Mouse (Mus musculus) B cell, adult 2 months (primary cell): ENCODE measurements around the gene Prss8.
A peak's percentile ranks its signal among the peaks of the same experiment; 100 is the strongest.
"Not testable (repeated sequence)": the region's sequence is repeated elsewhere in the genome, so short reads cannot be mapped to it uniquely, and the experiment has no call there.

ENCODE experiments used
- DNase-seq, 2 experiments: peaks; one replicate each; pipeline ENCODE4 v3.0.0; 2022

The Prss8 gene

DNA sequence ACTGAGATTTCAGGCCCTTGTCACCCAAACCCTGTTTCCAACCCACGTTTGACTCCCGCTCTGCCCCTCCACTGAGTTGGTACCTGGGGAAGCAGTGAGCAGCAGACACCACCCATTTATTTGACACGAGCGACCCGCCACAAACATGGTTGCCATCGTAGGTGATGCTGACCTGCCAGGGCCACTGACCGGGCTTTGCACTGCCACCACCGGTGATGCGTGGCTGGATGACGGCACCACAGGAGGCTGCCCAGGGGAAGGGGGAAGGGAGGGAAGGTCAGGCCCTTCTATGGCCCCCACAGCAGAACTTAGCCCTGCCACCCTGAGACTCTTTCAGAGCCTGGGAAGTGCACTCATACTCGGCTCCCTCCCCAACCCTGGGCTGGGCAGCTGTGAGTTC is 2.2 kb downstream of the Prss8 start:
- no peak for DNase-seq

DNA sequence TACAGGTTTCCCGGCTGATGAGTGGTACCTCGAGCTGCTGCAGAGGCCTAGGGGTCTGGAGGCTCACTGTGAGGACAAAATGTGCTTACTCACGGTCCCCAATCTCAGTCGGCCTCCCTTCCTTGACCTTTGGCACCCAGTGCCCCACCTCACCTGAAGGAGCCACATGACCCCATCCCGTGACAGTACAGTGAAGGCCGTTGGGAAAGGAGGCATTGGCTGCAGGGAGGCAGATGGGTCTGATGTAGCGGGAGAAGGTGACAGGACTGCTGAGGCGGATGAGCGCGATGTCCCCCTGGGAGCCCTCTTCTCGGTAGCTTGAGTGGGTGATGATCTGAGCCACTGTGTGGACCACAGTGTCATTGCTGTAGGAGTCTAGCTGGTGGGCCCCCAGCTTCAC is 3.1 kb downstream of the Prss8 start:
- no peak for DNase-seq

DNA sequence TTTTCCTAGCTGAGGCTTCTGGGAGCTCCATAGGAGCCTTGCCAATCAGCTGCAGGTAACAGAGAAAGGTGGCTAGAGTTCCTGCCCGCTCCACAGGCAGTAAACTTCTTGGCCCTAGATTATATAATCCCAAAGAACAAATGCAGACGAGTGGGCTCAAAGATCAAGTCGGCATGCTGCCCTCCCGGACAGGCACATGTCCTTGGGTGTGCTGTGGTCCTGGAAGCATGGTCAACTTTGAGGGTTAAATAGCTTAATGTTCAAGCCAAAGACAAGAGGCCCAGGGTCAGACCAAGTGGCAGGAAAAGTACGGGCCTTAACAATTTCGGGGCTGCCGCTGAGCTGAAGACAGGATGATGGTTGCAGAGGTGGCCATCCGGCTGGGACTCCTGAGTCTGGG is 3.8 kb downstream of the Prss8 start:
- DNase-seq, result no peak

DNA sequence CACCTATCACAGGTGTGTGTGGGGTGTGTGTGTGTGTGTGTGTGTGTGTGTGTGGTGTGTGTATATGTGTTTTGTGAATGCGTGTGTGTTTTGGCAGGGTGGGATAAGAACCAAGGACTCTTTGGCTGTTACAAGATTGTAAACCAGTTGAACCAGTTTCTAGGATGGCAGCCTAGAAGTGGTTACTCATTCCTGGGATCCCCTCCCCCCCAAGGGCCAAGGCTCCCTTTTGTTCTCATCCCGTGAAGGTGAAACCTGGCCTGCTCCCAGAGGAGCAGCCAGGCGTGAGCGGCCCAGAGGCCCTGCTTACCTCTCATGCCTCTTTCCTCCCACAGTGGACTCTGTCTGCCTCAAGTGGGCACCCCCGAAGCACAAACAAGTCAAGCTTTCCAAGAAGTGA is 4.7 kb downstream of the Prss8 start:
- DNase-seq, result no peak

DNA sequence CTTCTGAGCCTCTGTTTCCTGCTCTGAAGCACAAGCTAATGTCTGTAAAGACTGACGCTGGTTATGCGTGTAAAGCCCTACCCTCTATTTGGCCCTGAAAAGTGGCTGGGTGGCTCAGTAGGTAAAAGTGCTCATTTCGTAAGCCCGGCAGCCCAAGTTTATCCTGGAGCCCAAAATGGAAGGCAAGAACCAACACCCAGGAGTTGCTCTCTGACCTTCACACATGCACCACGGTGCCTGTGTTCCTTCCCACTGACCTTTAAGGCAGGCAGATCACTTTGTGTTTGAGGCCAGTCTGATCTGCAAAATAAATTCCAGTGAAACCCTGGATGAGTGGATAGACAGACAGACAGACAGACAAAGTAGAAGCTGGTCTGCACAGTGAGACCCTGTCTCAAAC is 6.2 kb downstream of the Prss8 start:
- no peak for DNase-seq

DNA sequence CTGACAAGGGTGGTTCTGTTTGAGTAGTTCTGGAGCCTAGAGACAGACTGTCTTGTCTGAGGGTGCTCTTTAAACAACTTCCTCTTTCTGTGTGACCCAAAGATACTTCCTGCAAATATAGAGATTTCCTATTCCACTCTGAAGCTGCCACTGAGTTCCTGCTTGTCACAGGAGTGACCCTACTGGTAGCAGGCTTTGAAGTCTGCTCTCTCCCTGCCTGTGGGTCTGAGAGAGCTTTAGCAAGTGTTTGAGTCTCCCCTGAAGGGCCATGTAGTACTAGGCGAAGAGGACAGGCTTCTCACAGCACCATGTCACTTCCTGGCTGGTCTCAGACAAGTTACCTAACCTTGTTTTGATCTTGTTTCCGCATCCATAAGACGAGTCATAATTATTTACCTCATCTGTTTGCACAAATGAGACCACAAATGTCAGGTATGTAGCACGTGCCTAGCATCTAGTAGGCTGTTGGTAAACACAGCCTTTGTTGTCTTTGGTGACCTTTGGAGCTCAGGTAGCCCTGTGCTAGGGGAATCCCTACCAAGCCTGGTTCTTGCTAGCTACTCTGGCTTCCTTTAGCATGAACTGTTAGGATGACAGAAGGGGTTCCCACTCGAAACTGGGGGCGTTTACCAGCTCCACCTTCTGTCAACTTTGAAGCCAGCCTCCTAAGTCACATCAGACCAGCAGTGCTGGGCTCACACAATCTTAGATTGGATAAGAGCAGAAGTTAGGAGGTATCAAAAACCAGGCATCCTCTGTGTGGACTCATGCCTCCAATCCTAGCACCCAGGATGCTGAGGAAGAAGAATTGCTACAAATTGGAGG is 7.2 kb downstream of the Prss8 start:
- DNase-seq, result peak; percentile 68 to 69

DNA sequence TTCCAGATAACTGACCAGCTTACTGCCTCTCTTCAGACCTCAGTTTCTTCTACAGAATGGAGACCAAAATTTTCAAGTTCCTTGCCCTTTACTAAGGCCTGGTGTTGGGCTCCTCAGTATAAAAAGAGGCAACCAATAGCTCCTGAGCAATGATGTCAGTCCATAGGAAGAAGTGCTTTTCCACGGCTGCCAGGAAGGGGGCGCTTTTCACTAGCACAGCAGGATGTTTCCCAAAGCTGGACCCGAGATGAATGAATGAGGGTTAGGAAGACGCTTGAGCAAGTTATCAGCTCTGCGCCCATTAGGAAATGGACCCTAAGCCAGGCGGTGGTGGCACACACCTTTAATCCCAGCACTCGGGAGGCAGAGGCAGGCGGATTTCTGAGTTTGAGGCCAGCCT is 8.4 kb downstream of the Prss8 start:
- peak in 1 of 2 experiments; percentile 11 for DNase-seq

DNA sequence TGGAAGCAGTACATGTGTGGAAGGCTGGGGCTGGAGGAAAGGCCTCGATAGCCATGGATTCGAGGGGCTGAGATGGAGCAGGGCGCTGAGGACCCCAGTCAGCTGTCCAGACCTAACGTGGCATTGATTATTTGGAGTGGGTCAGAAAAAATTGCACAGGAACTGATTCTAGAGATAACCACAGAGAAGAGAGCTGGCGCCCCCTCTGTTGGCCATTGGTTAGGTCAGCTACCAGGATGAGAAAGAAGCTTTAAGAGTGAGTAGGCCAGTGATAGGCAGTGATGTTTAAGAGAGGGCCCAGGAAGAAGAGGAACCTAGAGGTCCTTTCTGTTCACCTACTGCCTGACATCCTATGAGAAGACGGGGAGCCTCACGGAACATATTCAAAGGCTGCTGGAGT is 10.6 kb downstream of the Prss8 start:
- DNase-seq, result peak; percentile 53 to 58

DNA sequence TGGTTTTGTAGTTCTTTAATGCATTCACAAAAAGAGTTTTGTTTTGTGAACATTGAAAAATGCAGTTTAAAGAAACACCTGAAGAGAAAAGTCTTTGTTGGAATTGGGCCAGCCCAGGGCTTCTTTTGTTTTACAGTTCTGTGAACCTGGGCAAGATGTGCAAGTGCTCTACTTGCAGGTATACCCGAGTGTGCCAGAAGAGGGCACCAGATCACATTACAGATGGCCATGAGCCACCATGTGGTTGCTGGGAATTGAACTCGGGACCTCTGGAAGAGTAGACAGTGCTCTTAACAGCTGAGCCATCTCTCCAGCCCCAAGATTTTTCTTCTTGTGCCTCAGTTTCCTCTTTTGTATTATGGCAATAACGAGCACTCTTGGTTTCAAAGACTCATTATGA is 11.7 kb downstream of the Prss8 start:
- DNase-seq, result peak; percentile 72 to 75

DNA sequence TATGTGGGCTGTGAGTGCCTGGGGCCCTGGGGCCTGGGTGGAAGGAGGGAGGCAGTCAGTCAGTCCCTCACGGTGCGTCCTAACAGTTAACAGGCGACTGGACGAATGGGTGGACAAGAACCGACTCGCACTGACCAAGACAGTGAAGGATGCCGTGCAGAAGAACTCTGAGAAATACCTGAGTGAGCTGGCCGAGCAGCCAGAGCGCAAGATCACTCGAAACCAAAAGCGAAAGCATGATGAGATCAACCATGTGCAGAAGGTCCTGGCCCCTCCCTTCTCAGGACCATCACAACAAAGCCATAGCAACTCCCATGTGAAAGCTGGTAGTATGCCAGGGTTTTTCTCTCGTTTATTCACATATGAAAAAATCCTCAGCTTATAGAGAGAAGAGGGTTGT is 14.6 kb downstream of the Prss8 start:
- DNase-seq, result no peak

DNA sequence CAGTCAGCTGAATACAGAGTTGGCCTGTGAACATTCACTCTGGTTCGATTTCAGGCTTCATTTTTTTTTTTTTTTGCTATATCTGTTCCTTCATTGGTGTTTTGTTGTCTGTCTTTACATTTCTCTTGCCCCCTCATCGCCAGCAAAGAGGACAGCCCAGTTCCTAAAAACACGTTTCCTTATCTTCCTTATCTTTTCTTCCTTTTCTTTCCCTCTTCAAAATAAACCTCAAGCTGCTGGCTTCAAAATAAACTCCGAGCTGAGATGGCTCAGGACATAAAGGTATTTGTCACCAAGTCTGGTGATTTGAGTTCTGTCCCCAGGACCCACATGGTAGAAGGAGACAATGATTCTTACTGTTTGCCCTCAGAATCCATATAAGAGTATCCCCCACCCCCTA is 17.0 kb downstream of the Prss8 start:
- no peak for DNase-seq

DNA sequence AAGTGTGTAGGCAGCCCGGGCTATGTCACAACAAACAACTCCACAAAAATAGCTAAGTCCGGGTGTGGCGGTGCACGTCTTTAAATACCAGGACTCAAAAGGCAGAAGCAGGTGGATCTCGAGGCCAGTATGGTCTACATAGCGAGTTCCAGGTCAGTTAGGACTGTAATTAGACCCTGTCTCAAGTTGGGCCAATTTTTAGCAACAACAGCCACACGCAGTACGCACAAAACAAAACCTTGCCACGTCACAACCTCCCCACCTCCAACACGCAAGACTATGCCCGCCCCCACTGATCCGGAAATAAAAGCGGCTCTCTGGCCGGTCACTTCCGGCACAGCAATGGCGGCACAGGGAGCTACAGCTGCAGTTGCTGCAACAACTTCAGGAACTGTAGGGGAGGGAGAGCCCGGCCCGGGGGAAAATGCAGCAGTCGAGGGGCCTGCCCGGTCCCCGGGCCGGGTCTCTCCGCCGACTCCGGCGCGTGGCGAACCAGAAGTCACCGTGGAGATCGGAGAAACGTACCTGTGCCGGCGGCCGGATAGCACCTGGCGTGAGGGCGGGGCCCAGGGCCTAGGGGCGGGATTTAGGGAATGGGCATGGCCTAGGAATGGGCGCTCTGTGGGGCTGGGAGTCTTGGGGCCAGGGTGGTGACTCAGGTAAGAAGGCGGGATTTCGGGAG is 17.6 kb downstream of the Prss8 start, which contains the start of gene Kat8:
TSS of gene Kat8 (plus strand) at position 327 of the 682 bp plus-strand sequence.
- peak; percentile 89 to 91 for DNase-seq

DNA sequence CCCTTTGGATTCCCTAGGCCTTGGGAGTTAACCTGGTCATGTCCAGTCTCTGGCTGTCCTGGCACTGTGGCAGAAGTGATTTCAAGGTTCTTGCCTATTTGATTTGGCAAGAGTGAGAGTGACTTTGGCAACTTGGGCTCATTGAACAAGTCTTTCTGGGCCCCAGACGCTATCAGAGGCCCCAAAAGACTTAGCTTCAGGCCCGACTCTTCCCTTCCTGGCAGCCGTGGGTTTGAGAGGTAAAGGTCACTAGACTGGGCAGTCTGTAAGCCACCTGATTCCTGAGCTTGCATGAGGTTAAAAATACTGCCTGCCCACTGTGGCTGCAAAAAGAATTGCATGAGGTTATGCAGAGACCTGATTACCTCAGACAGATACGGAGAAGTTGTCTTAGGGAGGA is 21.2 kb downstream of the Prss8 start:
- DNase-seq, result no peak

DNA sequence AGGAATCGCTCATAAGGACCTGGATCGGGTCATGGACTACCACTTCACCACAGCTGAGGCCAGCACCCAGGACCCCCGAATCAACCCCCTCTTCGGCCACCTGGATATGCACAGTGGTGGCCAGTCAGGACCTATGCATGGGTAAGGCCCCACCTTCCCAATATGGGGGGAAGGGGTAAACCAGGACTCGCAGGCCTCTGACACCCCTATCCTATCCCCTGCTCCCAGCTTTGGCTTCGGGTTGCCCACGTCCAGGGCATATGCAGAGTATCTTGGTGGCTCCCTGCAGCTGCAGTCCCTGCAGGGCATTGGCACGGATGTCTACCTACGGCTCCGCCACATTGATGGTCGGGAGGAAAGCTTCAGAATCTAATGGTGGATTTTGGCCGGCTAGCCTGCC is 22.0 kb downstream of the Prss8 start:
- no peak for DNase-seq

DNA sequence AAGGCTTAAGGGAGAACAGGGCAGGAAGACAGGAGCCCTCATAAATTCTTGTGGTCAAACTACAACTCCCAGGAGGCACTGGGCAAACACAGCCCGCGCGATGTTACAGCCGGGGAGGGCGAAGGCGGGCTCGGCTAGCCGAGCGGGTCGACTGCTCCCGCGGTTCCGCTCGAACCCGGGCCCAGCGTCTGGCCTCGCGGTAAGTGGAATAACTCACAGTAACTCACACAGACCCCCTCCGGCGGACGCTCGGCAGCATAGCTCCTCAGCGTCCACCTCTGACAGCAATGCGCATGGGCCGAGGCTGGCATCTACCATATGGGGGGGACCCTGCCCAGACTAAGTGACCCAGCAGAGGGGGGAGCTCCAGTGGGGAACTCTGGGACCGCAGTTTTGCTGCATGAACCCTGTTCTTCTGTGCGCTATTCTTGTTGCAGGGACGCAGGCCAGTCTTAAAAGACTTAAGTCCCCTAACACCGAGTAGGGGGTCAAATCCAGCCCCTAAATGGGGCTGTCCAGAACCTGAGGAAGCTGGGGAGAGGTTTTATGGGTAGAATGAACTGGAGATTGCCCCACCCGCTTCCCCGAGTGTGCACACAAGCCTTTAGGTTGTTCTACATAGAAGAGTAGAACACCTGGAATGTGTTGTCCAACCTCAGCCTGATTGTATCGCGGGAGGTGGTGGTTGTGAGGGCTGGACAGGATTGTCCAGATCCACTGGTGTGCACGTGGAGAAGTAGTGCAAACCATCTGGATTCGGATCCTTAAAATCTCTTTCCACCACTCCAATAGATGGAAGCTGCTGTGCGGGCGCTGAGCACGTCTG is 25.7 kb downstream of the Prss8 start, which contains the start of gene Bckdk:
TSS of gene Bckdk (plus strand) at position 112 of the 826 bp plus-strand sequence.
- DNase-seq, result peak; percentile 70 to 71

DNA sequence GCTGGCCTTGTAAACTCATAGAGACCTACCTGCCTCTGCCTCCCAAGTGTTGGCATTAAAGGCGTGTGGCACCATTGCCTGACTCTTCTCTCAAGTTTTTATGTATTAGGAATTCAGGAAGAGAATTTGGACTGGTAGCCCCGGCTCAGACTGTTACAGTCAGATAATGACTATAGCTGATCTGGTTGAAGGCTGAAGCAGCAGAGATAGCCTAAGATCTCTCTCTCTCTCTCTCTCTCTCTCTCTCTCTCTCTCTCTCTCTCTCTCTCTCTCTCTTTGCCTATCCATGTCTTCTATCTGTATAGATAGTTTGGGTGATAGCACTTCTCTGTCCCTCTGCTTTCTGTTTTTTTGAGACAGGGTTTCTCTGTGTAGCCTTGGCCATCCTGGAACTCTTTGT is 28.1 kb downstream of the Prss8 start:
- no peak for DNase-seq

DNA sequence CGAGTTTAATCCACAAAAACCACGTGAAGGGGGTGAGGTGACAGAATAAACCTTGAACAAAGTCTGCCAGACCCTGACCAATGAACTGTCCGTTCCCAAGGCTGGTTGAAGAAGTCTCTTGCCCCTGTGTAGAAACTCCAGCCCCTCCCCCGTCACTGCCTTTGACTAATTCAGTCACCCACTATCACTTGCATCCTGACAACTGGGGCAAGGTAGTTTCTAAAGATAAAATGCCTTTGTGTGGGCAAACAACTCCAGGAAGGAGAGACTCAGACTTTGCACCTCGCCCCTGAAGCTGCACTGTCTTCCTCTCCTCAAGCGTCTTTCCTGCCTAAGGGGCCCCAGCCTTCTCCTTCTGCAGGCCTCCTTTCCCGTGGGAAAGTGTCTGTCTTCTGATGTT is 29.9 kb downstream of the Prss8 start:
- DNase-seq, result no peak

DNA sequence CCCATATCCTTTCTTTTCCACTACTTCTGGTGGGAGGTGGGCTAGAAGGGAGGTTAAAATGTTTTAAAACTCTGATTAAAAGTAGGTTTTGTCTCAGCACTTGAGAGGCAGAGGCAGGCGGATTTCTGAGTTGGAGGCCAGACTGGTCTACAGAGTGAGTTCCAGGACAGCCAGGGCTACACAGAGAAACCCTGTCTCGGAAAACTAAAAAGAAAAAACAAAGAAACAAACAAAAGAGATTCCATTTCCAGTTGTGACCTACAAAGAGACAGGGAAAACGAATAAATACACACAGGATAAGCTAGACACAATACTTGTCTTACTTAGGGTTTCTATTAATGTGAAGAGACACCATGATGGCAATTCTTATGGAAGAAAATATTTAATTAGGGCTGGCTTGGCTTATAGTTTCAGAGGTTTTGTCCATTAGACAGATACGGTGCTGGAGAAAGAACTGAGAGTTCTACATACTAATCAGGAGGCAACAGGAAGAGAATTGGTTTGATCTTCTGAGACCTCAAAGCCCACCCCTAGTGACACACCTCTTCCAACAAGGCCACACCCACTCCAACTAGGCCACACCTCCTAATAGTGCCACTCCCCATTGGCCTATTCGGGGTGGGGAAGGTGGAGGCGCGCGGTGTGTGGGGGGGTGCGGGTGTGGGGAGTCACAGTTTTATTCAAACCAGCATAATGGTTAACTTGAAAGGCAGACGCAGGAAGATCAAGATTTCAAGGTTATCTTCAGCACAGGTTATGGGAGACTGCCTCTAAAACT is 31.5 kb downstream of the Prss8 start:
- peak; percentile 22 to 31 for DNase-seq

DNA sequence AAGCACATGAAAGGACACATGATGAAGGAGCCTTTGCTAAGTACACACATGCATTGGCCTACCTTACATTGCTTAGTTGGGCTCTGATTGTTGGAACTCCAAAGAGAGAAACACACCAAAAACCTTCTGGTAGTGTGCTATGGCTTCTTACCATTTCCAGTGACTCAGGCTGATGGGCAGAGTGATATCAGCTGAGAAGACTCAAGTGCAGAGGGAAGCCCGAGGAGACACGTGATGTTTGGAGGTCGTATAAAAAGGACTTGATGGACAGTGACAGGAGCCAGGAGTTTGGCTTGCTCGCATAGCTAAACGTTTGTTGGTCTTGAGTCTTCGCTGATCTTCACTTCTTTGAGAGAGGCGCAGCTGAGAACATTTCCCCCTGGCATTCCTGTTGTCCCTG is 32.4 kb downstream of the Prss8 start:
- no peak for DNase-seq

DNA sequence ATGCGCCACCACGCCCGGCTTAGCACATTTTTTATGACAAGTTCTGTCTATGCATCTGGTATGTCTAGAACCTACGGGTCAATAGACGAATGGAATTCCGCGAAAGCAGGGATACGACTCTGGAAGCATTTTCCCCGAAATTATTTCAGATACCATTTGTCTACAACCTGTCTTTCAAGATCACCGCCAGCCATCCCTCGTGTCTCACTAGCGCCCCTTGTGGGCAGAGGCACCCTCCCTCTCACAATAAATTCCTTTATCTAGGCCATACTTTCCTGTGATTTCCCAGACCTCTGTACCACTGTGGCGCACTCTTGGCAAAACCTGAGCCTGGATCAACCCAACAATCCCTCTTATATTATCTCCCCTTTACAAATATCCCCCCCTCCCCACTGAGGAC is 33.5 kb downstream of the Prss8 start:
- peak; percentile 83 to 87 for DNase-seq

DNA sequence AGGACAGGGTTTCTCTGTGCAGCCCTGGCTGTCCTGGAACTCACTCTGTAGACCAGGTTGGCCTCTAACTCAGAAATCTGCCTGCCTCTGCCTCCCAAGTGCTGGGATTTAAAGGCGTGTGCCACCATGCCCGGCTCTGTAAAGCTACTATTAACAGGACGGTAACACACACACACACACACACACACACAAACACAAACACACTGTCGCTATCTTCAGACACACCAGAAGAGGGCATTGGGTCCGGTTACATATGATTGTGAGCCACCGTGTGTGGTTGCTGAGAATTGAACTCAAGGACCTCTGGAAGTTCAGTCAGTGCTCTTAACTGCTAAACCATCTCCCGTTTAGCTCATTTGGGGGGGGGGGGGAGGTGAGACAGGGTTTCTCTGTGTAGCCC is 34.0 kb downstream of the Prss8 start:
- not testable (repeated sequence) for DNase-seq

DNA sequence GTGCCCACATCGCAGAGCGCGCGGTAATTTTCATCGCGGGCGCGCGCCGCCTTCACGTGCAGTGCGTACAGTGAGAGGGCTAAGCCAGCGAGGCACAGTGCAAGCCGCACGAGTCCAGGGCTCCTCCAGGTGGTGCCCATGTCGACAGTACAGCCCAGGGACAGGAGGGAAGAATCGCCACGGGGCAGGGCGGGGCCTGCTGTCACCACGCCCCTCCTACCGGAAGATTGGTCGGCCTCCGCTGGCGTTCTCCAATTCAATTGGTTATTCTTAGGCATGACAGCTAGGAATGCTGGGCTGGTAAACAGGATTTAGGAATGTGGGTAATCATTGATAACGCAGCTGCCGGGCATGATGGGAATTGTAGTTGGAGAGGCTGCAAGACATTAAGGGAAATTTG is 34.5 kb downstream of the Prss8 start, which contains the start of the genes Gm21974 and Vkorc1:
TSS of gene Gm21974 (minus strand) at position 13 of the 400 bp plus-strand sequence.
TSS of gene Vkorc1 (minus strand) at position 176 of the 400 bp plus-strand sequence.
- DNase-seq, result peak; percentile 89 to 91
